Mouse (Mus musculus): Measurements from ENCODE around the gene Gpx5.

GRCm38 (mm10) chr13:21275815-21276550 is 16.5 kb downstream of the Gpx5 start:
- no peak for TF ChIP-seq CTCF (IDR thresholded peaks at IDR 0.05; ENCODE audit: low read depth, low read length)
- no peak for TF ChIP-seq POLR2A (IDR thresholded peaks at IDR 0.05; ENCODE audit: borderline replicate concordance, low read depth, low read length)

All from bone marrow macrophage, adult 2 months (primary cell).